Mouse (Mus musculus): ENCODE data around the gene Rer1.
A peak's percentile ranks its signal among the peaks of the same experiment; 100 is the strongest.

The Rer1 gene

DNA sequence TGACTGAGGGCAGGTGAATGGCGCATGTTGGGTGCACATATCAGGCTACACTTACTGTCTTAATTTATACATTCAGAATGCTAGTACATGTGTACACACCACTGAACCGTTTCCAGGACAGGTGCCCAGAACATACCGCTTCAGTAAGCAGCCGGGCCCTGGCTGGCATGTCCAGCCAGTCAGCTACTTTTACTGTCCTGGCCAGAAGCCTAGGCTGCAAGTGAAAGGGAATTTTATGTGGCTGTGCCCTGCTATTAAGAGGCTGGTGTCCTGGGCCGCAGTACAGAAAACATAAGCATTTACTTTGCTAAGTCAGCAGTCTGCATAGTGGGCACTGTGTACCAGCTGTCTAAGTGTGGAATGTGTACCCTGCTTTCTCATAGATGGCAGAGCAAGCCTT lies 15.3 kb downstream of the Rer1 start:
- peak; percentile 49 for DNase-seq

DNA sequence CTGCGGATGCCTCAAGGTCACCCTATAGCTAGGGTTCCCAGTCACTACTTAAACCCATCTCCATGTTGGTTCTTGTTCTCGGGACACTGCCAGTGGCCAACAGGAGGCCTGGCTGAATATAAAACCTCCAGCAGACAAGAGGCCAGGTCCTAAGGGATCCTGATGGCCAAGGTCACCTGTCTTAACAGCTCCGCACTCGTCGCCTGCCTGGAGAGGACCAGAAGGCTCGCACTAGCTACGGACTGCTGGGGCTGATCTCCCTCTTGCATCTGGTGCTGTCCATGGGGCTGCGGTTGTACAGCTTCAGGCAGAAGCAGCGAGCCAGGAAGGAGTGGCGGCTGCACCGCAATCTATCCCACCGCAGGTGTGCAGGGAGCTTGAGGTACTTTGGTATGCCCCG lies 16.0 kb downstream of the Rer1 start:
- peak; percentile 43 for DNase-seq

DNA sequence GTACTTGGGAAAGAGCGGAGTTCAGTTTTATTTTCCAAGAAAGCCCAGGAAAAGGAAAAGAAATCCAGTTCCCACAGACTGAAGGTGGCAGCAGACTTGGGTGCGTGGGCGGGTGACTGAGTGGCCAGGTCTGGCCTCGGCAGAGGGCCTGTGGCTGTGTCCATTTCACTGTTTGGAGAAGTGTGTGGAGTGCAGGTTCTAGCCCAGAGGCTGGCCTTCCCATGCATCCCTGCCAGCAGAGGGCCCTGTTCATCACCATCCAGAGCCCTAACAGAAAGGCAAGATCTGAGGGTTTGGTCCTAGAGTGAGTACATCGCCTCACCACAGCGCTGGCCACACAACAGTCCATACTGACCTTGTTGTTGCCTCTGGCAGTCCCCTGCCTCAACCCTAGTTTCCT lies 17.0 kb downstream of the Rer1 start:
- peak; percentile 78 for DNase-seq

DNA sequence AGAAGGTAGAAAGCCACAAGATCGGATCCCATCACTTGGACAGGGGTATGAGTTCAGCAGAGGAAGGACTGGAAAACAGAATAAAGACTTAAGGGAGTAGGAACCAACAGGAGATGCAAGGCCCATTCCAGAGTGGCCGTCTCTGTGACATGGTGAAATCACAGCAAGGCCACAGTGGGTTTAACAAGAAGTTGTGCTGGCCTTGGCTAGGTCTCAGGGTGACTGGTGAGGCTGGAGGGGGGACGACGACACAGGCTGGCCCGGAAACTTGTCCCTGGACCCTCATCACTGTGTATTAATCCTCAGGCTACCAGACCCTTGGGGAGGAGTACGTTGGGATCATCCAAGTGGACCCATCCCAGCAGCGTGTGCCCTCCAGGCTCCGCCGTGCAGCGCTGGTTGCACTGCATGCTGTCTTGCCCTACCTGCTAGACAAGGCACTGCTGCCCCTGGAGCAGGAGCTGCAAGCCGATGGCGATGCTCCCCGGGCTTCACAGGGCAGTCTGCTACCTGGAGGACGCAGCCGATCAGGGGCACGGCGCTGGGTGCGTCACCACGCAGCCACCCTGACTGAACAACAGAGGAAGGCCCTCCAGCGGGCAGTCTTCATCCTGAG lies 17.7 kb downstream of the Rer1 start:
- peak; percentile 61 for DNase-seq

DNA sequence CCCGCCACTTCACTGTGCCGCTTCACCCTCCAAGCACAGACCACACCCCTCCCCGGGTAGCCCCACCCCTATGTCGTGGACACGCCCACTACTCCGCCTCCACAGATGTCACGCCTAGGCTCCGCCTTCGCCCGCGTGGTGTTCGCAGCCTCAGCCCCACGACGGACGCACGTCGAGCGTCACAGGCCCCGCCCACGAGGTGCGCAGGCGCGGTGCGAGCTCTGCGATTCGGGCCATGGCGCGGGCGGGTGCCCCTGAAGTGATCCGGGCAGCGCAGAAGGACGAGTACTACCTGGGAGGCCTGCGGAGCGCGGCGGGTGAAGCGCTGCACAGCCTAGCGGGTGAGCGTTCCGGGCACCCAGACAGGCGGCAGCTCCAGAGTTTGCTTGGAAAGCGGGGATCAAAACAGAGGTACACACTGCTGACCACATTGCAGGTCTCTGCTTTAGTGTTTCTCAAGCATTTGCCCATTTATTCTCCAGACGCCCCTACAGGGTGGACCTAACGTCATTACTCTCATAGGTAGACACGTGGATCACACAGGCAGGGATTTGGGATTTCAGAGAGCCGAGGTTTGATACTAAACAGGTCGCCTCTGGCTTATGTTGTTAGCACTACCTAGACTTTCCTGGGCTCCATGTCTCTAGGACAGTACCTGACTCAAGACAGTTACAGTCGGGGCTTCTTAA lies 19.2 kb downstream of the Rer1 start, which contains the start of gene Pex10:
Pex10 (plus strand) TSS at position 183 of the 689 bp plus-strand sequence.
- DNase-seq: peak; percentile 97

DNA sequence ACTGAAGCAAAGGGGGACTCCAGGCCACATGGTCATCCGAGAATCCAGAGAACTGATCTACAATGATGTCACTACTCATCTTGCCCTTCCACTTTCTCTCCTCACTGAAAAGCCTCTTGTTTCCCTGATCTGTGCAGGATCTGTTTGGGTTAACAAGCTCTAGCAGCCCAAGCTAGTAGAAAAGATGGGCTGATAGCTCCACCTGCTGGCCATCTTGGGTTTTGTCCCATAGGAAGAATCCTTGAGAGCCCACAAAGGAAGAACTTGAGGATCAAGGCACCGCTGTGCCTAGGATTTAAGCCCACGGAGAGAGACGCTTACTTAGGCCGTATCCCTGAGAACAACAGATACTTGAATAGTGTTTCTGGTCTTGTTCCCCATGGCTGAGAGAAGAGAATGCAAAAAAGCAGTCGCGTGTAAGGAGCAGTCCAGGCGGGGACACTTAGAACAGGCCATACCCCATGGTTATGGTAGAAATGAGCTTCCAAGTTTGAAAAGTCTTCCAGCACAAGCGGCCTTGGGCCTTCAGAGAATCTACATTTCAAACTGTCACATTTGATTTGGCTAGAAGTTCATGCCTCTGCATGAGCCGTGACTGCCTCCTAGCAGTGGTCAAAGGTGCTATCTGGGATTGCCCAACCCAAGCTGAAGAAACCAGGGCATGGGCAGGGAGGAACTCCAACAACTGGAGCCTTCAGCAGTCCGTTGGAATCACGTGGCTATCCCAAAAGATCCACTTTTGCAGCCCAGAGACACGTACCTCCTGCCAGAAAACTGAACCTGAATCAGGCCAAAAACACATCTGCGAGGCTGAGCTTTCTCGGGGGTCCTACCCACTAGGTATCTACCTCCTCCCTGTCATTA lies 20.0 kb downstream of the Rer1 start:
- peak; percentile 89 for DNase-seq

DNA sequence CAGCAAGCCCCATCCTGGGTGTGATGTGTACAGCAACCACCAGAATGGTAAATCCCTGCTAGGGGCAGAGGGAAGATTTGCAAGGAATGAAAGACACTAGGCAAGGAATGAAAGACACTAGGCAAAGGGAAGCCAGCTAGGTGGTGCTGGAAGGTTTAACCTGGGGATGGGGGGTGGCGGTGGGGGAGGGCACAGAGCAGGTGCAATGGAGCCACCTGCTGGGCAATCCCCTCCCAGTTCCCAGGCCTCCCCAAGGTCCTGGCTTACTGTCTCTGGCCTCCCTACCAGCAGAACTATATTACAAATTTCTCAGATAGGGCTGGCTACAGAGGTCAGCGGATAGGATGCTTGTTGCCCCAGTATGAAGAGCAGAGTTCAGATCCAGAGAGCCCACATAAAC lies 21.7 kb downstream of the Rer1 start:
- DNase-seq: no peak

DNA sequence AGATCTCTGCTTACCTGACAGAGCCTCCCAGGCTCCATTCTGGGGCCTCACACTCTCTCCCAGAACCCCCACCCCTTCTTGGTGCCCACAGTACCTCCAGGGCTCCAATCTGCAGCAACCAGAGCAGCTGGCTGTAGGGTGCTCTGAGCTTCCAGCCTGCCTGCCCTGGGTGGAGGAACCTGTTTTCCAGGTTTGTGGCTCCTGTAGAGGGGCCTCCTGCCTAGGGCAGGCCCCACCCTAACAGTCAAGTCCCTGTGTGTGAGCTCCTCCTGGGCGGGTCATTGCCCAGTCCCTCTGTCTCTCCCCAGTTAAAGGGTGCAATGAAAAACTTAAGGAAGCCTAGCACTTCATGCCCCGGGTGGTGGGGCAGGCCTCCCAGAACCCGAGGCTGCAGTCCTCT lies 22.3 kb downstream of the Rer1 start:
- peak; percentile 42 for DNase-seq

DNA sequence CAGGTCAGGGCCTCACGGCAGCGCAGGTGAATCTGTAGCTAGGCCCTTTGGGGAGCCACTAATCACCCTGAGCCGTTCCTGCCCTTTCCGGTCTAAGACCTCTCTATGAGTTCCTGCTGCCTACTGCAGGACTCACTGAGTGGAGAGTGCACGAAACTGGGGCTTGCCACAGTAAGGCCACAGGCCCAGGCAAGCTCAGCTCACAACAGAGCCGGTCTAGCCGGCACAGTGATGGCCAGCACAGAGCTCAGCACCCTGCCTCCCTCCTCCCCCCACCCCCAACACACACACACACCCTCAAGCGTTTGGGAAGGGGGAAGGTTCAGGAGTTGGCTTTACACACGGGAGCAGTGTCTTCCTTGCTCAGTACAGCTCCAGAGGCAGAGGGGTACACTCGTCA lies 27.9 kb downstream of the Rer1 start:
- no peak for DNase-seq

DNA sequence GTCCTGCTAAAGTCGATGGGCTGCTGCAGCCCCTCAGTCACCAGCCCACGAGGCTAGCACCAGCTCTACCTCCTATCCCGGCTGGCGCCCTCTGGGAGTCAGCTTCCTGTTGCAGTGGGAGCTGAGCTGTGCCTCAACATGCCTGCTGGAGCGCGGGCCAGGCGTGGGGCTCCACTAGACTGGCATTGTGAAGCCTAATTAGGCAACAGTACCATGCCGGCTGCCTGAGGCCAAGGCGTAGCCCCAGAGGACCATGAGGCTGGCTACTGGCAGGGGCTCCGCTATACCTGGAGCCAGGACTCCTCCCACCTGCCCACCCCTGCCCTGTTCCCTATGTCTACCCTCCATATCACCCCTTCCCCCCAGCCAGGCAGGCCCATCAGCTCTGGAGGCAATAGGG lies 29.5 kb downstream of the Rer1 start, which contains the start of gene Plch2:
Plch2 (minus strand) TSS at position 61 of the 400 bp plus-strand sequence.
- DNase-seq: no peak

DNA sequence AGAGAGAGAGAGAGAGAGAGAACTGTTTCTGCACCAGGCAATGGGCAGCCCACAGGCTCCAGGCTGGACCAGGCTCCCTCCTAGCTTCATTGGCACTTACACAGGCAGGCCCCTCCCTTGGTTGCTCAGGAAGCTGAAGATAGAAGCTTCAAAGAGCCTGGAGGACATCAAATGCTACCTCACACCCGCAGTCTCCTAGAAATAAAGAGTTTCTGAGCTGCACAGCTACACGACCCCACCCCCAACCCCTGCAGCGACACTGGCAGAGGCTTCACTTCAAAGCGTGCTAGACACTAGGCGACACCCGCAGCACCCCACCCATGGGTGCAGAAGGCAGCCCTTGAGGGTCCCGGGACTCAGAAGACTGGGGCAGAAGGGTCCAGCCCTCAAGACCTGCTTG lies 36.1 kb downstream of the Rer1 start:
- no peak for DNase-seq

DNA sequence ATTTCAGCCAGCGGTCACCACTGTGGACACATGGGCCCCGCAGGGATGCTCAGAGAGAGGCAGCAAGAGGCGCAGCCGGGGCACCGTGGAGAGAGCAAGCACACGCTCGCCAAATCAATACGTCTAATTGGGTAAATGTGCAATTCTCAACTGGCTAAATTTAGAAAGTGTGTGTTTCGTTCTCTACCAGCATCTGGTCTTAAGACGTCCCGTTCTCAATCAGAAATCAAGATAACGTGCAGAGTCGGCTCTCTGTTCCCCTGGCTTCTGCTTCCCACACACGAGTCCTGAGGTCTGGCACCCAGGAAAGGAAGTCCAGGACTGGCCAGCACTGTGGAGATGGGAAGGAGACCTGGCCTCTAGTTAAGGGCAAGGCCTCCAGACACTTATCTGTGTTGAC lies 39.5 kb downstream of the Rer1 start:
- DNase-seq: no peak

DNA sequence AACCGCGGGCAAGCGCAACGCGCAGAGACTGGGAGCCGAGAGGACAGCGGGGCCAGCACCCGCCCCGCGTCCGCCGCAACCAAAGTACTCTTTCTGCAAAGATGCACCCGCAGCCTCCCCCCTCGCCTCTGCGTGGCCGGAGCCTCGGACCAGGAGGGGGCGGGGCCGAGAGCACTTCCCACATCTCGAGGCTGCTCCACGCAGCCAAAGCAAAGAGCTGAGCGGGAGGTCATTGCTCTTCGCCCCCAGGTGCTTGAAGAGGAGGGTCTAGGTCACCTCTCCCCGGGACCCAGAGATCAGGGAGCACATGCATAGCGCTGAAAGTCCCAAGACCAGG lies 42.9 kb downstream of the Rer1 start:
- DNase-seq: no peak

DNA sequence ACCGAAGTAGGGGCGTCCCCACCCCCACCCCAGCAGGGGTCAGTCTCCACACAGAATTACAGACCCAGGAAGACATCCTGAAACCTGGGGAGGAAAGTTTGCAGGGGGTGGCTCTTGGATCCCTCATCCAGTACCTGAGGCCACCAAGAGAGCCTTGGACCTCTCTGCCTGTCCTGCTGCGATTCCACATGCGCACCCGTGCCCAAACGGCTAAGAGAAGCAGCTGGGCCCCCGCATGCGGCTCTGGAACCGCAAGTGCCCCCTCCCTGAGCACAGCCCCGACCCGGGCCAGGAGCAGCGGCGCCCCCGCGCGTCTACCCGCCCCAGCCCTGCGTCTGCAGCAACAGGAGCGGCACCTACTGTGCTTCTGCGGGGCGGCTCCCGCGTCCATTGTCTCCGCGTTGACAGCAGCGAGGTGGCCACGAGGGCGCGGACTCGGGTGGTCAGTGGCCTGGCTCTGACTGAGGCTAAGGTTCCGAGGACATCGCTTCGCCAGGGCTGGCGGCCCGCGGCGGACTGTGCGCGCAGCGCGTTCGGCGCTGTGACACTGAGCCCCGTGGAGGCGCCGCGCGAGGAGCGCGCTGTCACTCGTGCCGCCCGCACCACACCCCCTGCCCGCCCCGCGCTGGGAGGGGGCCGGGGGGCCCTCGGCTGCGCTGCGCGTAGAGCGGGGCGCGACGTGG lies 43.4 kb downstream of the Rer1 start:
- peak; percentile 64 for DNase-seq

DNA sequence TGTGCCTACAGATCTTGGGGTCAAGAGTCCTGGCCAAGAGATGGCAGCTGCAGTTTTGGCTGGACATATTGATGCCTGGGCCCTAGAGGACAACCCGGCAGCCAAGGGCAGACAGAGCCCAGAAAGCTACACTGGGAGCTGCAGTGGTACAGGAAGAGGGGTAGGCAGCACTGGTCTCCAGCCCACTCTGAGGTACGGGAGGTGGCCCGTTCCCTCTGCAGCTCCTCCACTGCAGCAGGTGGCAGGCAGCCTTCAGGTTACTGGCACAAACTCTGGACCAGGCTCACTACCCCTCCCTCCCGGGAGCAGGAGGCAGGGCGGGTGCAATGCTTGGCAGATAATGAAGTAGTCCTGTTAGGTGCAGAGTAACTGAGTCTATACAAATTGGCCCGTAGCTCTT lies 45.5 kb downstream of the Rer1 start:
- peak; percentile 68 for DNase-seq

DNA sequence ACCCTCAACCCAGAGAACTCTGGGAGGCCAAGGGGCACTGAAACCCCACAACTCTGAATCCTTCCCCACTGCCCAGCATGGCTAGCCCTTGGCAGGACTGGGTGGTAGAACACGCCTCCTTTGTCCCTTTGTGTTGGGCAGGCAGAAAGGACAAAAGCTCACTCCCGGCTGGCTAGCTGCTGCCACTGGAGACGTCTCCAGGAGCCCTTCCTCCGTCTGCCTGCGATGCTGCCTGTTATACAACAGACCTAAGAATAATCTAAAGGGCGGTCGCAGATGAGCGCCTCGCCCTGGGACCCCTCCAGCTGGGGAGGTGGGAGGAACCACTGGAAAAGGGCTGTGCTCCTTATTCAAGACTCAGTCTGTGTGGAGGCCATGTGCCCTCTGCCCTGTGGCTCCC lies 46.0 kb downstream of the Rer1 start:
- no peak for DNase-seq

DNA sequence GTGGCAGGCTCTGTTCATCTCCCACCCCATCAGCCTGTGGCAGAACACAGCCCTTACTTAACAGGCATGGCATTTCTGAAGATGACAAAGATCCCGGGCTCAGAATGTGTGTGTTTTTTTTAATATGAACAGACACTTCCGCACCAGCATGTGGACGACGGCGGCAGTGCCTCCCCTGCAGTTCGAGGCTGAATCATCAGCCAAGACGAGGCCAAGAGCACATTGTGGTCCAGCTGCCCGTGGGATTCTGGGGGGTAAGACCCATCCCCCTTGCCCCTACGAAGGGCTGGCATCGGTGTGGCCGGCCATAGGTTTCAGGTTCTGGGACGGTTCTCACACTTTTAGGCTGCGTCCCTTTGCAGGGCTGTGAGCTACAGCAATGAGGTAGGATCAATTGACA lies 51.4 kb downstream of the Rer1 start:
- no peak for DNase-seq

DNA sequence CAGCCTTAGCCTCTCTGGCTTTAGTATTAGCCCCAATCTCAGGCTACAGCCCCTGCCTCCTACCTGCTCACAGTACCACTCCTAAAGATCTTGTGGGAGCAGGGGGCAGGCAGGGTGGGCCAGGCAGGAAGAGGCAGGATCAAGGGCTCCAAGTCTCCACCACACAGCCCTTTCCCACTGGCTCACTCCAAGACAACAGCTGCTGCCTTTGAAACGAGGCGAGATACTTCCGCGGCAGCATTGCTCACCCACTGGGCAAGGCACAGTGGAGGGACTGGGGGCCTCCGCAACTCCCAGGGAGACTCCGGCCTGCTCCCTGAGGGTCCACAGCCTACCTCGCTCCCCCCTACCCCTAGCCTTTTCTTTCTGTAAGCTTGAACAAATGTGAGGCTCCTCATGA lies 52.0 kb downstream of the Rer1 start:
- DNase-seq: no peak

DNA sequence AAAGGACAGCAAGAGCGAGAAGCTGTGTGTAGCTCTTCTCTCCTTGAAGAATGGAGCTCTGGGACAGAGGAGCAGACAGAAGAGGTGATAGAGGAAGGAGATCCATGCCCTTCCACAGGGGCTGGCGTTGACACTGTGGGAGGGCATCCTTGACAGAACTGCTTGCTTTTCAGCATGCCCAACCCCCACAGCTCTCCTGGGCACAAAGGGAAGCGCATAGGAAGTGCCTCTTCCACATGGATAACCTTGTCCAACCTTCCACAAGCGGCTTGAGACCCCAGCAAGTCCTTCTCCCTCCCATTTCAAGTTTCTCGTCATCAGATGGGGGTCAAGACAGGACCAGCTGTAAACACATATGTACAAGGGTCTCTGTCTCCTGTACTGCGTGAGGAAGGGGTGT lies 53.1 kb downstream of the Rer1 start:
- DNase-seq: no peak

DNA sequence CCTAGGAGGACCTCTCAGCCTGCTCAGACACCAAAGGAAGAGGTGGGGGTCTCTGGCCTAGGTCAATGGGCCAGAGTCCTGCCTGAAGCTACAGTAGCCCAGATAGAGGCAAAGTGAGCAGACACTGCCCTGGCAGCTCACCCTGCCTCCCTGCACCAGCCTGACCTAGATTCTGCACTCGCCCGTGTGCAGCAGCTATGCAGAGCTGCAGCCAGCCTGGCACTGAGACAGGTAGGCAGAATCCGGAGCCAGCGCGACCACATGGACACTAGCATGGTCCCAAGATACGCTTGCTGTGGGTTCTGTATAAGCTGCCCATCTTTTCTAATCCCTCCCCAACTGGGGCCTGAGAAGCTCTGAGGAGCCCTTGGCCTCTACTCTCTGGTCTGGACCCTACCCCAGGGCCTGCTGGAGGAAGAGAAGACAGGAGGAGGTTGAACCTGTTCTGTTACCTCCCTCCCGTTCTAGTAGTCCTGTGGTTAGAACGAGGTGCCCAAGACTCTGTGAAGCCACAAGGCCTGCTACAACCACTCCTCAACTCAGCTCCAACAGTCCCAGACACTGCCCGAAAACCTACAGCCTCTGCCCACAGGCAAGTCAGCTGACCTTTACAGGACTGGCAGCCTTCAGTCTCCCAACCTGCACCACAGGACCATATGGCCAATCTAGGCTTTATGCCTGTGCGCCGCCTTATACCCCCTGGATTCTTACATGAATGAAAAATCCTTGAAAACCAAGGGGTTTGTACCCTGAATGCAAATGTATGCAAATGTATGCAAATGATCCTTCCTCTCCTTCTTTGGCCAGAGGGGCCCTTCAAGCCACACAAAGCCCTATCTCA lies 61.8 kb downstream of the Rer1 start:
- DNase-seq: peak; percentile 89

Data from cerebellum, adult 11-12 months (tissue).